Mouse (Mus musculus) layer of hippocampus, adult 9-10 months (tissue): Measurements from ENCODE around the gene Prkca.

Experiments
- DNase-seq: peaks from one replicate; pipeline ENCODE4 v3.0.0; 2022; ENCODE audit warnings: low spot score

The Prkca gene

DNA sequence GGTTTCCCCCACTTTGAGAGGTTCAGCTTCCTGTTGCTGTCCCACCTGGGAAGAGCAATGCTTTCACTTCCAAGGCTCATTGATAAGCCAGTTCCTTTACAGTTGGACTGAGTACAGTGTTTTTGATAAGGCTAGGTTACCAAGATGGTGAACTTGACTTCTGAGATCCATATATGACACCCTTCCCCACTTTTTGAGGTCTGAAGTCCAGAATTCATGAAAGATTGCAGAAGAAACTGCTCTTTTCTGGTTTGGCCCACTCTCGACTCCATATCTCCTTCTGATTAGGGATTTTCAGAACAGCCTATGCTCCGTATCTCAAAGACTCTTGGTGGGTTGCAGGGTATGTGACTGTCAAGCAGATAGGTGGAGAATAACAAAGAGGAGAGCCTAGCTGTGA, 406.8 kb downstream of the Prkca start:
- no peak for DNase-seq

DNA sequence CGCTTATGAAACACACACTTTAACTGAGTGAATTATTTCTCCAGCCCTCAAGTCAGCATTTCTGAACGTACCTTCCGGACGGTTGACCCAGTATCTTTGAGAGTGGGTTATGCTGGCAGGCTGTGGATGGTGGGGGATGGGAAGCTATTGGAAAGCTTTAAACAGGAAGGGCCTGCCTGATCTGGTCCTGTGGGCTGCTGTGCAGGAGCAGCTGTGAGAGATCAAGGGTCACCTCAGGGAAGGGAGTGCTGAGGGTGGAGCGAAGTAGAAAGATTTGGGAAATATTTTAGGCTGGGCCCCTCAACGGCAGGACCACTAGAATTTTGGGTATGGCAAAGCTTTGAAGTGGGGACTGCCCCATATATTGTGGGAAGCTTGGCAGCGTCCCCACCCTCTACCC, 412.0 kb downstream of the Prkca start:
- no peak for DNase-seq

GRCm38 (mm10) chr11:107931288-107931687, 412.4 kb downstream of the Prkca start:
- DNase-seq: no peak

DNA sequence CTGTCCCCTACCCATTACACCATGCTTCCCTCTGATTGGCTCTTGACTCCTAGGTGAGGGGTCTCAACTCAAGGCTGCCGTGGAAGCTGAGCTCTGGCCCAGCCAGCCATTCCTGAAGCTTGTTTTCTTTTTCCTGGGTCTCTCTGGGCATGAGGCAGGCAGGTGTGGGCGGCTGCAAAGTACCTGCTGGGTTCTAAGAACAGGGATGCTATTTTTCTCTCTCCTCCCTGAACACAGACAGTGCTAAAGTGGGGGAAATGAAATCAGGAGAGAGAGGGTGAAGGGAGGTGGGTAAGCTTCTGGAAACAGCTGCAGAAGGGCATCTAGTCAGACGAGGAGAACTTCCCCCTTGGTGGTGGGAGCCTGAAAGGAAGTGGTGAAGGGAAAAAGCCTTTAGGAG, 414.0 kb downstream of the Prkca start:
- no peak for DNase-seq

DNA sequence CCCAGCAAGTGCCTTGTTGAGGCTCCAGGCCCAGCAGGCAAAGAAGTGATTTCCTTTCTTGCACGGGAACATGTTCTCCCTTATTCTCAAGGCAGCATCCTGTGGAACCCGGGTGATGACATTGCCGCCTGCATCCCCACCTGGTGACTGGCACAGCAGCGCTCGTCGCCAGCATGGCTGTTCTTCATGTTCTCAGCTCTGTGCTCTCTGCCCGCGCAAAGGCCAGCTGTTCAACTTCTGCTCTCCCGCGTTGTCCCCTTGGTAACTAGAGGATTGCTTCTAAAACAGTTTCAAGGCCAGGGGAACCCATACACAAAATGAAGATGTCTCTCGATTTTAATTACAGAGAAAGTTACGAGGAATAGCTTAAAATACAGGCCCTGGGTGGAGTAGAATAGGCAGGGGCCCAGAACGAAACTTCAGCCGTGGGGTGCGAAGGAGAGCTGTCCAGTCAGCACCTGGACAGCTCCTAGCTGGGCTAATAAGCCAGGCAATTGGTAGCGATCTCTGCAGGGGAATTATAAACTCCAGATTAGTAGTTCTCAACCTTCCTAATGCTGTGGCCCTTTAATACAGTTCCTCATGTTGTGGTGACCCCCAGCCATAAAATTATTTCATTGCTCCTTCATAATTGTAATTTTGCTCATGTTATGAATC, 423.7 kb downstream of the Prkca start:
- DNase-seq: no peak

- no peak for DNase-seq
Measured at GRCm38 (mm10) chr11:107917721-107918235, 425.9 kb downstream of the Prkca start.

- DNase-seq: no peak
Measured at GRCm38 (mm10) chr11:107914634-107915226, 429.0 kb downstream of the Prkca start, which contains the start of gene Cacng5. Cacng5 (minus strand) TSS chr11:107915055.

GRCm38 (mm10) chr11:107913317-107913716, 430.4 kb downstream of the Prkca start:
- DNase-seq: no peak

DNA sequence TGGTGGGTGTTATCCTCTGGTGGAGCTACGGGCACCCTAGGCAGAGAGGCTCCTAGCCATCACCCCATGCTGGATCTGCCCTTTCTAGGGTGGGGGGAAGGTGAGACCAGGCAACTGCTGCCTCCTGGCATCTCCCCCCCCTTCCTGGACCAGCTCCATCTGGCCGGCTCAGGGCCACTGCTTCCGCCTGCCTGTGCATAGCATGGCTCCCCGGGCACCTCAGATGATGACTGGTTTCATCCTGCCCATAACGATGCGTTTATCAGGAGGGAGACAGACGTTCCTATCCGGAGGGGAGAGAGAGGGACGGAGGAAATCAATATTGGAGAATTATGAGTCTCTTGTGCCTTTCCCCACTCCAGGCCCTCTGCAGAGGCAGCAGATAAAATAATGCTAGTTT, 438.4 kb downstream of the Prkca start:
- DNase-seq: no peak

GRCm38 (mm10) chr11:107903966-107904605, 439.6 kb downstream of the Prkca start:
- no peak for DNase-seq

DNA sequence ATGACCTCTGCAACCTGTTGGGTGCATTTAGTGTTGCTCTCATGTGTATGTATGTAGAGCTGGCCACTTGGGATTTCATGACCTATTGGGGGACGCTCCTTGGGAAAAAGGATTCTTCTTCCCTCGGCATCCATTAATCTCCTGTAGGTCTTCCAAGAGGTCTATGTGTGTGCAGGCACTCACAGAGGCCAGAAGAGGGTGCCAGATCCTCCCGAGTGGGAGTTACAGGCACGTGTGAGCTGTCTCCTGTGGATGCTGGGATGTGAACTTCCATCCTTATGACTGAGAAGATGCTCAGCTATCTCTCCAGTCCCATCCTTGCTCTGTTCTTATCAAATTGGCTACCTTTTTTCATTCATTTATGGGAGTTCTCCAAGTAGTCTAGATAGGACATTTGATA, 443.3 kb downstream of the Prkca start:
- no peak for DNase-seq

GRCm38 (mm10) chr11:107898698-107899097, 445.0 kb downstream of the Prkca start:
- DNase-seq: no peak

DNA sequence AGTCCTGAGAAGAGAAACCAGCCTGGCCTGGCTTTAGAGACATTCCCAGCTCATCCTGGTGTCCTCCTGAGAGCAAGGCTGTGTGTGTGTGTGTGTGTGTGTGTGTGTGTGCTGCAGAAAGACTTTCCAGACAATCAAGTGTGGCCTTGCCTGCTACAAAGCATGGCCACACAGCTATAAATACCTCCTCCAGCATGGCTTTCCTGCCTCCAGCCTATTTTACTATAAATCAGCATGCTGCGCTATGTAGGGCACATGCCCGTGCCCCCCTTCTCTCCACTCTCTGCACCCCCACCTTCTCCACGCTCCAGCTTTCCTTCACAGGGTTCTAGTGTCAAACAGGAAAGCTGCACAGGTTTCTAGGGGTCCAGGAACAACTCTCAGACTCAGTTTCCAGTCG, 448.1 kb downstream of the Prkca start:
- DNase-seq: no peak

- DNase-seq: no peak
Measured at GRCm38 (mm10) chr11:107891377-107891776, 452.4 kb downstream of the Prkca start.

- no peak for DNase-seq
Measured at GRCm38 (mm10) chr11:107887342-107887741, 456.4 kb downstream of the Prkca start.
